Mouse (Mus musculus): Measurements from ENCODE around the gene Tmem184b.

DNA sequence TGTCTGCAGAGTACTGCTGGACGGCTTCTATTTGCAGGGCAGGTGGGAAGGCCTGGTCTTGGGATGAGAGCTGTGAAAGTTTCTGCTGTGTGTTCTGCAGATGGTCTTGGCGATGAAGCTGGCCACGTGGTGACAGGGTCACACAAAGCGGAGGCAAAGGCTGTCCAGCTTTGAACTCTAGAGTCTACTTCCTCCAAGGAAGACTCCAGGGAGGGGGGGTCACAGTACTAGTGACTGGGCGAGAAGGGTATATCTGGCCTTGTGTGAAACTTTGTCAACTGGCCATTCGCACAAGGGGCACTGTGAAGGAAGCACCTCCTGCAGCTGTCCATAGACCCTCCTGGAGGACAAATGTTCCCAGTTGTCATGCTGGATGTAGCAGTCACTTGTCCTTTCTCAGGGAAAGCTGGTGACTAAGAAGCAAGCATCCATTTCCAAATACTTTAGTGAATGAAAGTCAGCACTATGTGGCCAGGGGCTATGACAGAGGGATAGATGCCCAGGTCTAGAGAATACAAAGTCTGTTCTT lies 19.4 kb upstream of the Tmem184b start:
- TF ChIP-seq CTCF (IDR thresholded peaks at IDR 0.05; ENCODE audit: extremely low read depth, insufficient read length, insufficient replicate concordance, low read depth, low read length) (no peak), POLR2A (IDR thresholded peaks at IDR 0.05; ENCODE audit: low read depth, low read length) (no peak)

All from small intestine, adult 2 months (tissue).